Mouse (Mus musculus): ENCODE measurements around the gene Haus6. TPM values are rescaled to one million over a fixed set of nuclear protein-coding genes. Genes with fewer than 3 reads are reported as not detected.
"Not testable (repeated sequence)": the region's sequence is repeated elsewhere in the genome, so short reads cannot be mapped to it uniquely, and the experiment has no call there.

Gene Haus6
- total and polyA plus RNA-seq, 3 experiments: 23.4 to 35.9 (median 26.3) TPM

GRCm38 (mm10) chr4:86637561-86637960 lies 25.7 kb upstream of the Haus6 start:
- H3K27me3 ChIP-seq (replicated peaks); H3K9ac ChIP-seq (ENCODE audit: insufficient read depth, low read depth); H3K36me3 ChIP-seq (replicated peaks in 1 of 2; ENCODE audit: control insufficient read depth in 1 of 2, insufficient read depth in 1 of 2, low read length in 1 of 2); H3K4me1 ChIP-seq (ENCODE audit: control insufficient read depth in 1 of 2, insufficient read depth in 2 of 2); H3K27ac ChIP-seq (ENCODE audit: insufficient read depth, low read depth); H3K79me2 ChIP-seq (replicated peaks; ENCODE audit: control insufficient read depth, extremely low read depth, insufficient read depth, poor library complexity, severe bottlenecking); H3K4me3 ChIP-seq (replicated peaks in 1 of 3; ENCODE audit: low read depth in 2 of 3, low read length in 2 of 3, poor library complexity in 1 of 3); H3K4me2 ChIP-seq (ENCODE audit: insufficient read depth, low read depth, poor library complexity, severe bottlenecking); DNase-seq (ENCODE audit: extremely low read depth); in situ Hi-C loops (cut with MboI; ENCODE audit: low pct_ligation_motif_present, low pct_unique_long_range_greater_than_20kb, low sequenced_read_pairs); H3K9me3 ChIP-seq (replicated peaks; ENCODE audit: low read length); dilution Hi-C loops (cut with MboI; ENCODE audit: extremely low pct_ligation_motif_present, extremely low pct_unique_long_range_greater_than_20kb, low sequenced_read_pairs): not testable (repeated sequence)

DNA sequence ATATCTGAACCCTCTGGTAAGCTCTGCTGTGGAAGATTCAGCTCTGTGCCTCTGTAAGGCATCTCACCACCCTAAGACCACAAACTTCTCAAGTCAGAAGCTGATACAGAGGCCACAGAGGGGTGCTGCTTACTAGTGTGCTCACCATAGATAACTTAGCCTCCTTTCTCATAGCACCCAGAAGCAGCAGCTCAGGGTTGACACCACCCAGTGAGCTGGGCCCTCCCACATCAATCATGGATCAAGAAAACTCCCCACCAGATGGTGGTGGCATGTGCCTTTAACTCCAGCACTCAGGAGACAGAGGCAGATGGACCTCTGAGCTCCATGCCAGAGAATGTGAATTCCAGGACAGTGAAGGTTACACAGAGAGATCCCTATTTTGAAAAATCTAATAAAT lies 23.0 kb upstream of the Haus6 start:
- H3K36me3 ChIP-seq (replicated peaks in 1 of 2; ENCODE audit: control insufficient read depth in 1 of 2, insufficient read depth in 1 of 2, low read length in 1 of 2); in situ Hi-C loops (cut with MboI; ENCODE audit: low pct_ligation_motif_present, low pct_unique_long_range_greater_than_20kb, low sequenced_read_pairs); H3K9ac ChIP-seq (ENCODE audit: insufficient read depth, low read depth); H3K27ac ChIP-seq (ENCODE audit: insufficient read depth, low read depth); H3K27me3 ChIP-seq (replicated peaks); dilution Hi-C loops (cut with MboI; ENCODE audit: extremely low pct_ligation_motif_present, extremely low pct_unique_long_range_greater_than_20kb, low sequenced_read_pairs); H3K4me1 ChIP-seq (ENCODE audit: control insufficient read depth in 1 of 2, insufficient read depth in 2 of 2); H3K9me3 ChIP-seq (replicated peaks; ENCODE audit: low read length); H3K79me2 ChIP-seq (replicated peaks; ENCODE audit: control insufficient read depth, extremely low read depth, insufficient read depth, poor library complexity, severe bottlenecking); H3K4me2 ChIP-seq (ENCODE audit: insufficient read depth, low read depth, poor library complexity, severe bottlenecking); DNase-seq (ENCODE audit: extremely low read depth); H3K4me3 ChIP-seq (replicated peaks in 1 of 3; ENCODE audit: low read depth in 2 of 3, low read length in 2 of 3, poor library complexity in 1 of 3): not testable (repeated sequence)

- H3K9ac ChIP-seq (ENCODE audit: insufficient read depth, low read depth); H3K4me2 ChIP-seq (ENCODE audit: insufficient read depth, low read depth, poor library complexity, severe bottlenecking); DNase-seq (ENCODE audit: extremely low read depth); H3K9me3 ChIP-seq (replicated peaks; ENCODE audit: low read length); H3K4me1 ChIP-seq (ENCODE audit: control insufficient read depth in 1 of 2, insufficient read depth in 2 of 2); dilution Hi-C loops (cut with MboI; ENCODE audit: extremely low pct_ligation_motif_present, extremely low pct_unique_long_range_greater_than_20kb, low sequenced_read_pairs); H3K4me3 ChIP-seq (replicated peaks in 1 of 3; ENCODE audit: low read depth in 2 of 3, low read length in 2 of 3, poor library complexity in 1 of 3); H3K36me3 ChIP-seq (replicated peaks in 1 of 2; ENCODE audit: control insufficient read depth in 1 of 2, insufficient read depth in 1 of 2, low read length in 1 of 2); H3K79me2 ChIP-seq (replicated peaks; ENCODE audit: control insufficient read depth, extremely low read depth, insufficient read depth, poor library complexity, severe bottlenecking); H3K27me3 ChIP-seq (replicated peaks); in situ Hi-C loops (cut with MboI; ENCODE audit: low pct_ligation_motif_present, low pct_unique_long_range_greater_than_20kb, low sequenced_read_pairs); H3K27ac ChIP-seq (ENCODE audit: insufficient read depth, low read depth): not testable (repeated sequence)
Observed at GRCm38 (mm10) chr4:86634312-86634711, 22.5 kb upstream of the Haus6 start.

DNA sequence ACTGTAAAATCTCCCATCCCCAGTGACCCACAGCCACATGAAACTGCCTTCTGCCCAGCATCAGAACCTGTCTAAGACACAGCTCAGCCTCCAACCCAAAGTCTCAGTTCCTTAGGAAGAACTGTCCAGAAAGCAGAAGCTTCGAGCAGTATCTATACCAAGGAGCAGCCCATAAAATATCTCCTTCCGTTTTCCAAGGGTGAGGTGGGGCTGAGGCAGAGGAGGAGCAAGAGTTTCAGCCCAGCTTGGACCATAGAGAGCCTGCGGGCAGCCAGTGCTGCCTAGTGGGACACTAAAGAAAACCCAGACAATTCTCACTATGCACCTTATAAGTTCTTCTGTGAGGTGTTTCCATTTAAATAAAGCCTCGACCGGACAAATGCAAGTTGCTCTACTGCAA lies 20.7 kb upstream of the Haus6 start:
- in situ Hi-C loops (cut with MboI; ENCODE audit: low pct_ligation_motif_present, low pct_unique_long_range_greater_than_20kb, low sequenced_read_pairs); dilution Hi-C loops (cut with MboI; ENCODE audit: extremely low pct_ligation_motif_present, extremely low pct_unique_long_range_greater_than_20kb, low sequenced_read_pairs); H3K9ac ChIP-seq (ENCODE audit: insufficient read depth, low read depth); H3K27me3 ChIP-seq (replicated peaks); H3K79me2 ChIP-seq (replicated peaks; ENCODE audit: control insufficient read depth, extremely low read depth, insufficient read depth, poor library complexity, severe bottlenecking); H3K4me3 ChIP-seq (replicated peaks in 1 of 3; ENCODE audit: low read depth in 2 of 3, low read length in 2 of 3, poor library complexity in 1 of 3); H3K9me3 ChIP-seq (replicated peaks; ENCODE audit: low read length); H3K4me1 ChIP-seq (ENCODE audit: control insufficient read depth in 1 of 2, insufficient read depth in 2 of 2); H3K36me3 ChIP-seq (replicated peaks in 1 of 2; ENCODE audit: control insufficient read depth in 1 of 2, insufficient read depth in 1 of 2, low read length in 1 of 2); DNase-seq (ENCODE audit: extremely low read depth); H3K27ac ChIP-seq (ENCODE audit: insufficient read depth, low read depth): not testable (repeated sequence)
- H3K4me2 ChIP-seq (ENCODE audit: insufficient read depth, low read depth, poor library complexity, severe bottlenecking): peak overlapping the region; percentile 7; the same call in 1 of the 2 replicates

Data from CH12.LX (cell line).